Mouse (Mus musculus) olfactory bulb, adult 2 months (tissue): Measurements from ENCODE around the gene Paxbp1. TPM values are rescaled to one million over a fixed set of nuclear protein-coding genes. Genes with fewer than 3 reads are reported as not detected.
A peak's percentile ranks its signal among the peaks of the same experiment; 100 is the strongest.
"Not testable (repeated sequence)": the region's sequence is repeated elsewhere in the genome, so short reads cannot be mapped to it uniquely, and the experiment has no call there.

Source experiments
- H3K27ac ChIP-seq: fragments of 200-500 bp; 2 replicates; pipeline ENCODE4 v1.5.1; 2012; ENCODE audit warnings: low read depth, low read length; ENCODE audit not compliant: insufficient read depth
- H3K4me1 ChIP-seq: fragments of 200-500 bp; 2 replicates; pipeline ENCODE4 v1.6.1; 2012; ENCODE audit warnings: low read length; ENCODE audit not compliant: control insufficient read depth, insufficient read depth
- H3K4me3 ChIP-seq: fragments of 200-500 bp; 2 replicates; pipeline ENCODE4 v1.5.1; 2012; ENCODE audit warnings: mild to moderate bottlenecking, low read depth, low read length, moderate library complexity; ENCODE audit not compliant: insufficient read depth
- CTCF ChIP-seq: fragments of 200-500 bp; IDR thresholded peaks from 2 replicates; pipeline ENCODE4 v1.5.1; 2012; ENCODE audit warnings: low read depth, mild to moderate bottlenecking, low read length, moderate library complexity; ENCODE audit not compliant: insufficient read depth
- POLR2A ChIP-seq: fragments of 200-500 bp; IDR thresholded peaks from 2 replicates; pipeline ENCODE4 v1.6.1; 2012; ENCODE audit warnings: mild to moderate bottlenecking, low read depth, low read length, moderate library complexity; ENCODE audit not compliant: insufficient read depth
- WGBS: fragments of 180-500 bp; shearing (Covaris S2); methylation state at CpG from one replicate; pipeline ENCODE4 v1.1.7; 2018; 5-methylcytosine and 5-hydroxymethylcytosine counted together
- polyA plus RNA-seq: library from polyadenylated mRNA; stranded (reverse); fragments of >200 nt; gene quantifications from 2 replicates; pipeline ENCODE4 v1.2.4, GENCODE M21; 2012; ENCODE audit warnings: low replicate concordance; ENCODE audit not compliant: missing spikeins, insufficient read depth, insufficient read length

Paxbp1 gene
- polyA plus RNA-seq = 732 TPM in 1 of 2 replicates, not detected in the other

DNA sequence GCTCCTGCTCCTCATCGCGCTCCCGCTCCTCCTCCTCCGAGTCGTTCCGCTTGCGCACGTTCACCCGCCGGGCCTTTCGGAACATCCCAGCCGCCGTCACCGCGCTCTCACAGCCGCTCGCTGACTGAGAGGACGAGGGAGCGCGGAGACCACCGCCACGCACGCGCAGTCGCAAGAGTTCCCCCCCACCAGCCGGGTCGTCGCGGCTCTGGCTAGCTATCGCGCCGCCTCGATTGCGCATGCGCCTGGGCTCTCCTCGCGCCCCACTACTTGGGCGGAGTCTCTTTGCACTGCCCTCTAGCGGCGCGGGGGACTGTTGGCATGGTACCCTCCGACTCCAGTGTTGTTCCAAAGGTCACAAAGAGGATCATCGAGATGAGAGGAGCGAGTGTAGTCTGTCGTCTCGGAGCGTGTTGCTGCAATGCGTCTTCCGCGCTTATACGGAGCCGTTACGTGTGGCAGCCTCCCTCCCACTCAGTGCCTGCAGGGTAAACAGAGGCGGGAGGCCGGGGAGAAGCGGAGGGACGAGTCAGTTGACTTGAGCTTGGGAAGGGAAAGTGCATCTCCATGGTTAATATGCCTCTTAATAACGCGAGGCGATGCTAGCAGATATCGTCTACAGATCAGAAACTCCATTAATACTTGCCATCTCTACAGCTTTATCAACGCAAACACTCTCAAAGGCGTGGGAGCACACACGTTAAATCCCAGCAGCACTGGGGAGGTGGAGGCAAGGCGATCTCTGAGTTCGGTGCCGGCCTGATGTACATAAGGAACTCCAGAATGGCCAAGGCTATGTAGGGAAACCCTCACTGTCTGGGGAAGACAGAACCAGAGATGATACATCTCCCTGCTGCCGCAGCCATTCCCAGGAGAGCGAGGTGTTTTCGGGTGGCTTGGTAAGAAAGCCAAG lies at the start of gene Paxbp1:
Gene Paxbp1, minus strand, starts transcription at position 274 of the 913 bp plus-strand sequence.
- peak within 1 kb of the TSS; percentile 81 for H3K27ac ChIP-seq
- peak within 1 kb of the TSS; percentile 72 for H3K4me3 ChIP-seq
- WGBS = 1% methylated on average over 70 of the region's 70 CpGs
- peak; percentile 41 for TF ChIP-seq POLR2A
- peak; percentile 70; the same call in 1 of the 2 replicates for TF ChIP-seq CTCF
- H3K4me1 ChIP-seq = 0 out of 2 replicates have a peak, but pooled peaks cover 2% of the 10 kb centered on the region

- Histone ChIP-seq H3K27ac (no peak overlapping the region), H3K4me3 (no peak overlapping the region), H3K4me1 (no peaks in the 10 kb centered on the region; the same call in none of the 2 replicates)
- TF ChIP-seq CTCF (no peak), POLR2A (no peak)
- 81% methylated on average over 4 of the region's 4 CpGs for WGBS
Measured at GRCm38 (mm10) chr16:91086642-91087306, 42.4 kb upstream of the Paxbp1 start.

- Histone ChIP-seq H3K27ac (no peak overlapping the region), H3K4me1 (no peaks in the 10 kb centered on the region; the same call in none of the 2 replicates), H3K4me3 (no peak overlapping the region)
- TF ChIP-seq POLR2A (no peak), CTCF (no peak)
- WGBS = 36% methylated on average over 17 of the region's 17 CpGs
Measured at GRCm38 (mm10) chr16:91085239-91085825, 41.0 kb upstream of the Paxbp1 start.

- no peak overlapping the region for H3K27ac ChIP-seq
- WGBS = 54% methylated on average over 21 of the region's 21 CpGs
- no peak for TF ChIP-seq POLR2A
- no peak for TF ChIP-seq CTCF
Measured at GRCm38 (mm10) chr16:91084307-91085238, 40.2 kb upstream of the Paxbp1 start.

GRCm38 (mm10) chr16:91083002-91083646 lies 38.8 kb upstream of the Paxbp1 start:
- Histone ChIP-seq H3K4me3 (no peak overlapping the region), H3K27ac (no peak overlapping the region), H3K4me1 (no peaks in the 10 kb centered on the region; the same call in none of the 2 replicates)
- WGBS = 73% methylated on average over 4 of the region's 4 CpGs
- TF ChIP-seq POLR2A = no peak
- TF ChIP-seq CTCF = no peak

More at GRCm38 (mm10) chr16:91084307-91085238, 40.2 kb upstream of the Paxbp1 start:
- Histone ChIP-seq H3K4me3 (no peak overlapping the region), H3K4me1 (no peaks in the 10 kb centered on the region; the same call in none of the 2 replicates)

DNA sequence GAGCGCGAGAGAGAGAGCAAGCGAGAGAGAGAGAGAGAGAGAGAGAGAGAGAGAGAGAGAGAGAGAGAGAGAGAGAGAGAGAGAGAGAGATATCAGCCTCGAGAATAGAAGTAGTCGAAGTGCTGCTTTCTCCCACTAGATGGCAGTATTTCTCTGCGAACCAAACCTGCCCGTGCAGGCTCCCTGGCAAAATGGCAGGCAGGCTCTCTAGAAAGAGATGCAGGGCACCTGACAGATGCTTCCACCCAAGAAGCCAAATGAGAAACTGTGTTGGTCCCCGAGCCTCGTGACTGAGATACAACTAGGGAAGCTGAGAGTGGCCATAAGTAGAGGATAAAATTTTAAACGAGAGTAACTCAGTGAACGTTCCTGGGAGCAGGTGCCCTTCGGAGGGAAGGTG lies 37.2 kb upstream of the Paxbp1 start:
- no peaks in the 10 kb centered on the region; the same call in none of the 2 replicates for H3K4me1 ChIP-seq
- WGBS = 18% methylated on average over 11 of the region's 12 CpGs
- no peak for TF ChIP-seq POLR2A
- peak; percentile 46; the same call in 1 of the 2 replicates for TF ChIP-seq CTCF
- H3K4me3 ChIP-seq = no peak overlapping the region
- H3K27ac ChIP-seq = no peak overlapping the region

DNA sequence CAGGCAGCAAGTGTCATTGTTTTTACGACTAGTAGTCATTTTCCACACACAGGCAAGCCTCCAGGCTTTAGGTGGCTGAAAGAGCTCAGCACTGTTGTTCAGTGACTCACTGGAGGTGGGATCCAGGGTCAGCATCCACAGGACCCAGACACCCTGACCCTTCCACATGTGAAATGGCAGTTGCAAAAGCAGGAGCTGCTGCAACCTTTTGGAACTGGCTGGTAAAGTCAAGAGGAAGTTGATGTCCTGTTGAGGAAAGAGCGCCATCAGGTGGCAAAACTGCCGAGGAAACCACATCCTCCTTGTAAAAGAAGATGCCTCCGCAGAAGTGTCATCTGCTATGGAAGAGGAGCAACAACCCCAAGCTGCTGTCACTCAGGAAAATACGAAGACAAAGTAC lies 31.8 kb upstream of the Paxbp1 start:
- TF ChIP-seq POLR2A = no peak
- TF ChIP-seq CTCF = no peak
- Histone ChIP-seq H3K4me1 (no peaks in the 10 kb centered on the region), H3K27ac (no peak overlapping the region), H3K4me3 (no peak overlapping the region)
- WGBS = 77% methylated on average over 5 of the region's 5 CpGs

- H3K4me3 ChIP-seq, H3K27ac ChIP-seq, H3K4me1 ChIP-seq: not testable (repeated sequence)
- WGBS = 88% methylated on average over 8 of the region's 8 CpGs
Measured at GRCm38 (mm10) chr16:91075423-91075822, 31.1 kb upstream of the Paxbp1 start.
